Mouse (Mus musculus) mouse trophoblast stem cell (cell line): ENCODE measurements around the gene Gm20517.

Experiments used
- in situ Hi-C, 2 experiments: fragments of 300-500 bp; cut with MseI, MboI; formaldehyde crosslinking; loops; 2 replicates in 1 of 2; 3 replicates in 1 of 2; pipeline ENCODE4 v1.15.1; 2025

Gene Gm20517

GRCm38 (mm10) chr17:47596162-47596838, 15.1 kb upstream of the Gm20517 start:
- in situ Hi-C loops, result loop anchor here in 1 of 2 experiments (5.0 kb wide), 1 partner anchor 84 kb away; no protein-coding TSS in a partner anchor

- in situ Hi-C loops, result loop anchor here in 1 of 2 experiments (5.0 kb wide), 1 partner anchor 85 kb away; no protein-coding TSS in a partner anchor
These were observed 14.6 kb upstream of the Gm20517 start for GRCm38 (mm10) chr17:47596839-47597164.

- in situ Hi-C loops, result loop anchor here in 1 of 2 experiments (5.0 kb wide), 1 partner anchor 85 kb away; no protein-coding TSS in a partner anchor
These were observed 14.1 kb upstream of the Gm20517 start for GRCm38 (mm10) chr17:47597261-47597660.

GRCm38 (mm10) chr17:47597838-47598579, 13.4 kb upstream of the Gm20517 start:
- in situ Hi-C loops, result loop anchor here in 1 of 2 experiments (5.0 kb wide), 1 partner anchor 86 kb away; no protein-coding TSS in a partner anchor

GRCm38 (mm10) chr17:47598580-47599304, 12.6 kb upstream of the Gm20517 start:
- in situ Hi-C loops, result loop anchor here in 1 of 2 experiments (5.0 kb wide), 1 partner anchor 86 kb away; no protein-coding TSS in a partner anchor

GRCm38 (mm10) chr17:47599511-47600297, 11.7 kb upstream of the Gm20517 start:
- in situ Hi-C loops, result loop anchor here (5.0 kb wide), 1 partner anchor 87 kb away; no protein-coding TSS in a partner anchor

GRCm38 (mm10) chr17:47600601-47601388, 10.6 kb upstream of the Gm20517 start:
- in situ Hi-C loops, result loop anchor here in 1 of 2 experiments (5.0 kb wide), 1 partner anchor 88 kb away; no protein-coding TSS in a partner anchor

GRCm38 (mm10) chr17:47601389-47601755, 10.0 kb upstream of the Gm20517 start:
- in situ Hi-C loops, result loop anchor here in 1 of 2 experiments (5.0 kb wide), 1 partner anchor 89 kb away; no protein-coding TSS in a partner anchor

- in situ Hi-C loops, result loop anchor here in 1 of 2 experiments (5.0 kb wide), 1 partner anchor 90 kb away; no protein-coding TSS in a partner anchor
These were observed 9.1 kb upstream of the Gm20517 start for GRCm38 (mm10) chr17:47602289-47602688.

- in situ Hi-C loops, result no loop called here
These were observed 5.2 kb upstream of the Gm20517 start for GRCm38 (mm10) chr17:47606220-47606619.

- in situ Hi-C loops, result no loop called here
These were observed 2.2 kb upstream of the Gm20517 start for GRCm38 (mm10) chr17:47609182-47609581.

GRCm38 (mm10) chr17:47611661-47611982, 233 bp downstream of the Gm20517 start:
- in situ Hi-C loops, result no loop called here

GRCm38 (mm10) chr17:47614018-47614417, 2.6 kb downstream of the Gm20517 start:
- in situ Hi-C loops, result no loop called here

GRCm38 (mm10) chr17:47616119-47616518, 4.7 kb downstream of the Gm20517 start:
- in situ Hi-C loops, result no loop called here

- in situ Hi-C loops, result no loop called here
These were observed 5.3 kb downstream of the Gm20517 start for GRCm38 (mm10) chr17:47616652-47617051.

- in situ Hi-C loops, result no loop called here
These were observed 6.4 kb downstream of the Gm20517 start for GRCm38 (mm10) chr17:47617605-47618307.

- in situ Hi-C loops, result no loop called here
These were observed 7.3 kb downstream of the Gm20517 start for GRCm38 (mm10) chr17:47618556-47619311.

- in situ Hi-C loops, result no loop called here
These were observed 11.6 kb downstream of the Gm20517 start for GRCm38 (mm10) chr17:47622912-47623554.
